ENCODE assay signal across 7 mouse cellular contexts in the genomic region with DNA sequence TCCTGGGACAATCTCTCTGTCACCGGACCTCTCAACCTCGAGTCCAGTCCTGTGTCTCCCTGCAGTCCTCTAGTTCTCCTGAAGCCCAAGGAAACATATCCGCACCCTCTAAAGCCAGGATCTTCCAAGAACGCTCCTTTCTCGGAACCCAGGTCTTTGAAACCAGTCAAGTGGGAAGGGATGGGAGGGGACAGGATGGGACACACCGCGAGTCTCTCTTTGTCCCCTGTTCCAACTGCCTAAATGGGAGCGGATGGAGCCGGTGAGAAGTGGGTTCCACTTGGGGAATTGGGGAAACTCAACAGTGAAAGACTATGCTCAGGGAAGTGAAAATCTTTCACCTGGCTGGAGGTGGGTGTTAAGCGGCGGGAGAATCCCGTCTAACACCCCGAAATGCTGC. TPM values are rescaled to one million over a fixed set of nuclear protein-coding genes. Genes with fewer than 3 reads are reported as not detected.
DNase-seq lines count a peak whose midpoint lies in the region; ATAC-seq and TF ChIP-seq lines count a peak whose summit lies in the region.

No protein-coding gene starts in this region.

- H3K4me2 ChIP-seq in forebrain, postnatal 0 days (ENCODE audit: low read depth), result peak overlapping the region; percentile 67
- peak overlapping the region; percentile 63 for H3K4me2 ChIP-seq in liver, embryonic 15.5 days

- no peaks in the 10 kb centered on the region for H3K9me3 ChIP-seq in forebrain, postnatal 0 days (ENCODE audit: low read length)
- H3K9me3 ChIP-seq in liver, embryonic 15.5 days (replicated peaks), result no peaks in the 10 kb centered on the region

- peaks cover 9% of the 10 kb centered on the region for H3K4me1 ChIP-seq in testis, adult 2 months (ENCODE audit: control insufficient read depth, insufficient read depth, low read length)
- H3K4me1 ChIP-seq in forebrain, postnatal 0 days (ENCODE audit: insufficient read depth), result no peaks in the 10 kb centered on the region
- H3K4me1 ChIP-seq in liver, embryonic 15.5 days (replicated peaks), result no peaks in the 10 kb centered on the region

- no peak for TF ChIP-seq POLR2A in testis, adult 2 months (IDR thresholded peaks at IDR 0.05; ENCODE audit: control insufficient read depth, low read depth, low read length)

- H3K27me3 ChIP-seq in testis, adult 2 months (ENCODE audit: control insufficient read depth, insufficient read depth, low read length), result no peaks in the 10 kb centered on the region
- H3K27me3 ChIP-seq in forebrain, postnatal 0 days (ENCODE audit: insufficient read depth, low read length), result no peaks in the 10 kb centered on the region
- H3K27me3 ChIP-seq in liver, embryonic 15.5 days, result peaks cover 45% of the 10 kb centered on the region

- no peak for TF ChIP-seq CTCF in testis, adult 2 months (IDR thresholded peaks at IDR 0.05; ENCODE audit: control insufficient read depth, insufficient read depth, insufficient replicate concordance, low read depth, low read length)
- no peak for TF ChIP-seq CTCF in forebrain, postnatal 0 days (IDR thresholded peaks at IDR 0.05; ENCODE audit: low read depth)

- no peak for DNase-seq in testis, postnatal 14 days (ENCODE audit: low spot score)
- peak; percentile 56 for DNase-seq in forebrain, postnatal 0 days
- no peak for DNase-seq in urinary bladder, postnatal 10 days (ENCODE audit: low spot score)
- DNase-seq in thymus, postnatal 4 days, result no peak
- no peak for DNase-seq in frontal cortex, postnatal 14 days (ENCODE audit: low spot score in 2 of 2)

- no peaks in the 10 kb centered on the region for H3K36me3 ChIP-seq in testis, adult 2 months (ENCODE audit: control insufficient read depth, insufficient read depth, low read length)
- H3K36me3 ChIP-seq in forebrain, postnatal 0 days (ENCODE audit: insufficient read depth), result no peaks in the 10 kb centered on the region
- H3K36me3 ChIP-seq in liver, embryonic 15.5 days (replicated peaks), result no peaks in the 10 kb centered on the region

- peak; percentile 42 for ATAC-seq in forebrain, postnatal 0 days
- no peak for ATAC-seq in liver, embryonic 15.5 days (ENCODE audit: insufficient read depth)

- H3K9ac ChIP-seq in forebrain, postnatal 0 days, result peak overlapping the region; percentile 75
- no peak overlapping the region for H3K9ac ChIP-seq in liver, embryonic 15.5 days

- H3K4me3 ChIP-seq in testis, adult 2 months (ENCODE audit: control insufficient read depth, low read depth, low read length), result peak overlapping the region; percentile 66
- H3K4me3 ChIP-seq in forebrain, postnatal 0 days (ENCODE audit: low read depth, low read length), result peak overlapping the region; percentile 59
- H3K4me3 ChIP-seq in liver, embryonic 15.5 days (replicated peaks), result peak overlapping the region; percentile 42

- 26% methylated on average over 13 of the region's 13 CpGs for WGBS in forebrain, postnatal 0 days
- WGBS in liver, embryonic 15.5 days (ENCODE audit: insufficient replicate concordance), result 22% methylated on average over 13 of the region's 13 CpGs

- peak overlapping the region; percentile 54 for H3K27ac ChIP-seq in testis, adult 2 months (ENCODE audit: control insufficient read depth, insufficient read depth, low read depth, low read length)
- H3K27ac ChIP-seq in forebrain, postnatal 0 days (ENCODE audit: low read depth, low read length), result peak overlapping the region; percentile 78
- H3K27ac ChIP-seq in liver, embryonic 15.5 days (replicated peaks), result no peak overlapping the region

RNA-seq across cellular contexts. Expression of a gene that starts 0.8 kb away (rescaled TPM):
- polyA plus RNA-seq in testis, adult 2 months (2012; rRNA removed), result 9.5 and 12.8 TPM in 2 replicates
- 431 and 491 TPM in 2 replicates for total RNA-seq in forebrain, postnatal 0 days (2014; rRNA removed)
- 290 and 385 TPM in 2 replicates for polyA plus RNA-seq in forebrain, postnatal 0 days (2015; fragmentation: Nextera tagmentation; extraction: Ambion mirVana)
- polyA plus RNA-seq in liver, embryonic 15.5 days (2015; fragmentation: Nextera tagmentation; extraction: Ambion mirVana), result 2.3 and 2.8 TPM in 2 replicates

Comparison
In these comparisons a context has a peak if more than half of its experiments do, and no peak if none do; other contexts are left out.
1. RNA of a gene that starts 0.8 kb away (polyA plus RNA-seq): 290 to 385 TPM in forebrain, postnatal 0 days; 9.5 to 12.8 TPM in testis, adult 2 months and 2.3 to 2.8 TPM in liver, embryonic 15.5 days; every median in the first group is over 10 times any median in the second.
2. Peak in every context shown above with its lines, with median percentiles within 50 percentile points of each other: H3K4me3 ChIP-seq.